9 mouse cellular contexts compared by ENCODE assay signal in genomic region chr8:88282684-88283083, GRCm38 (mm10). TPM values are rescaled to one million over a fixed set of nuclear protein-coding genes. Genes with fewer than 3 reads are reported as not detected.
DNase-seq lines count a peak whose midpoint lies in the region; ATAC-seq and TF ChIP-seq lines count a peak whose summit lies in the region.
"Had no signal": no experiment of that assay in that cellular context is flagged by ENCODE, and none has a peak within 500 bp of the region (broad histone marks: within the 10 kb centered on the region; RNA-seq: fewer than 3 reads in every experiment).

No protein-coding gene starts in this region.

- H3K36me3 ChIP-seq in limb, embryonic 14.5 days (ENCODE audit: control insufficient read depth, insufficient read depth, low read length) = no peaks in the 10 kb centered on the region
- H3K36me3 ChIP-seq in stomach, postnatal 0 days (ENCODE audit: control insufficient read depth, insufficient read depth, low read length) = no peaks in the 10 kb centered on the region
- H3K36me3 ChIP-seq in forebrain, embryonic 10.5 days (replicated peaks) = no peaks in the 10 kb centered on the region
- H3K36me3 ChIP-seq in midbrain, embryonic 16.5 days (ENCODE audit: control insufficient read depth, insufficient read depth, low read length) = no peaks in the 10 kb centered on the region

- peak overlapping the region; percentile 80 for H3K27ac ChIP-seq in gastrocnemius, adult 2 months
- H3K27ac ChIP-seq in limb, embryonic 14.5 days (replicated peaks; ENCODE audit: low read depth, low read length) = no peak overlapping the region
- no peak overlapping the region for H3K27ac ChIP-seq in stomach, postnatal 0 days (replicated peaks)
- no peak overlapping the region for H3K27ac ChIP-seq in forebrain, embryonic 10.5 days
- H3K27ac ChIP-seq in midbrain, embryonic 16.5 days (ENCODE audit: low read length) = no peak overlapping the region
- H3K27ac ChIP-seq: liver, embryonic 14.5 days had no signal

- no peaks in the 10 kb centered on the region for H3K27me3 ChIP-seq in limb, embryonic 14.5 days (ENCODE audit: control insufficient read depth, insufficient read depth, low read length)
- H3K27me3 ChIP-seq in stomach, postnatal 0 days (ENCODE audit: control insufficient read depth, insufficient read depth, low read length) = no peaks in the 10 kb centered on the region
- H3K27me3 ChIP-seq in forebrain, embryonic 10.5 days (ENCODE audit: poor library complexity, severe bottlenecking) = no peaks in the 10 kb centered on the region
- H3K27me3 ChIP-seq in midbrain, embryonic 16.5 days (ENCODE audit: control insufficient read depth, insufficient read depth, low read depth, low read length) = no peaks in the 10 kb centered on the region

- intact Hi-C loops in gastrocnemius, adult 2 months (cut with DNase I) = loop anchor here (5.0 kb wide), 1 partner anchor 35 kb away; no protein-coding TSS in a partner anchor

- H3K4me2 ChIP-seq in limb, embryonic 14.5 days (replicated peaks; ENCODE audit: low read depth, low read length, severe bottlenecking) = no peak overlapping the region
- no peak overlapping the region for H3K4me2 ChIP-seq in stomach, postnatal 0 days (replicated peaks; ENCODE audit: low read depth)
- H3K4me2 ChIP-seq in midbrain, embryonic 16.5 days (ENCODE audit: low read length) = no peak overlapping the region

- H3K4me3 ChIP-seq in gastrocnemius, adult 2 months = no peak overlapping the region
- no peak overlapping the region for H3K4me3 ChIP-seq in limb, embryonic 14.5 days (replicated peaks; ENCODE audit: low read length)
- H3K4me3 ChIP-seq in stomach, postnatal 0 days (ENCODE audit: low read depth, low read length) = no peak overlapping the region
- no peak overlapping the region for H3K4me3 ChIP-seq in forebrain, embryonic 10.5 days
- H3K4me3 ChIP-seq in midbrain, embryonic 16.5 days (ENCODE audit: low read depth, low read length) = no peak overlapping the region

- DNase-seq in urinary bladder, postnatal 25 days (ENCODE audit: low spot score) = peak; percentile 53
- DNase-seq in urinary bladder, postnatal 10 days (ENCODE audit: low spot score) = no peak
- DNase-seq in gastrocnemius, adult 2 months = peak; percentile 89
- peak; percentile 45 for DNase-seq in limb, embryonic 14.5 days (ENCODE audit: low spot score)
- DNase-seq in stomach, postnatal 0 days (ENCODE audit: low spot score) = no peak
- no peak for DNase-seq in forebrain, embryonic 10.5 days (ENCODE audit: extremely low spot score, low spot score)
- no peak for DNase-seq in thymus, adult 18-20 months

- no peak for TF ChIP-seq POLR2A in limb, embryonic 14.5 days (IDR thresholded peaks at IDR 0.05; ENCODE audit: borderline replicate concordance, extremely low read depth, insufficient read depth, insufficient read length)

- TF ChIP-seq EP300 in stomach, postnatal 0 days (optimal IDR thresholded peaks at IDR 0.05) = no peak

- no peak for TF ChIP-seq CTCF in gastrocnemius, adult 2 months (IDR thresholded peaks at IDR 0.05)
- TF ChIP-seq CTCF in stomach, postnatal 0 days (IDR thresholded peaks at IDR 0.05; ENCODE audit: low read depth) = no peak

- H3K9ac ChIP-seq in limb, embryonic 14.5 days (ENCODE audit: low read depth, low read length, severe bottlenecking) = no peak overlapping the region
- H3K9ac ChIP-seq in stomach, postnatal 0 days (ENCODE audit: low read length) = no peak overlapping the region
- H3K9ac ChIP-seq in midbrain, embryonic 16.5 days (ENCODE audit: low read depth, low read length) = no peak overlapping the region
- H3K9ac ChIP-seq: liver, embryonic 14.5 days had no signal

- no peaks in the 10 kb centered on the region for H3K9me3 ChIP-seq in limb, embryonic 14.5 days (ENCODE audit: control insufficient read depth, low read length)
- H3K9me3 ChIP-seq in stomach, postnatal 0 days (ENCODE audit: control insufficient read depth, low read length) = no peaks in the 10 kb centered on the region
- no peaks in the 10 kb centered on the region for H3K9me3 ChIP-seq in forebrain, embryonic 10.5 days
- no peaks in the 10 kb centered on the region for H3K9me3 ChIP-seq in midbrain, embryonic 16.5 days (replicated peaks; ENCODE audit: control insufficient read depth, low read length, poor library complexity, severe bottlenecking)

- ATAC-seq in limb, embryonic 14.5 days (ENCODE audit: low FRiP score, low read depth) = no peak
- ATAC-seq in stomach, postnatal 0 days (ENCODE audit: low FRiP score, low TSS enrichment) = peak; percentile 32; the same call in 1 of the 2 replicates
- no peak for ATAC-seq in midbrain, embryonic 16.5 days

- WGBS in limb, embryonic 14.5 days = 18% methylated on average over 7 of the region's 8 CpGs
- 25% methylated on average over 8 of the region's 8 CpGs for WGBS in stomach, postnatal 0 days
- 61% methylated on average over 8 of the region's 8 CpGs for WGBS in forebrain, embryonic 10.5 days
- 58% methylated on average over 8 of the region's 8 CpGs for WGBS in midbrain, embryonic 16.5 days

- peaks cover 14% of the 10 kb centered on the region for H3K4me1 ChIP-seq in limb, embryonic 14.5 days (ENCODE audit: control insufficient read depth, insufficient read depth, low read length)
- H3K4me1 ChIP-seq in stomach, postnatal 0 days (replicated peaks; ENCODE audit: control insufficient read depth, insufficient read depth) = no peaks in the 10 kb centered on the region; the same call in 1 of the 2 replicates
- peaks cover 28% of the 10 kb centered on the region for H3K4me1 ChIP-seq in forebrain, embryonic 10.5 days
- H3K4me1 ChIP-seq in midbrain, embryonic 16.5 days (ENCODE audit: control insufficient read depth, insufficient read depth, low read length) = no peaks in the 10 kb centered on the region

RNA-seq across cellular contexts. Expression of gene Adcy7, which starts 10.5 kb away (rescaled TPM):
- total RNA-seq in gastrocnemius, adult 2 months (2021) = 1 to 10 TPM; 3.4 to 6.6 TPM
- polyA plus RNA-seq in limb, embryonic 14.5 days (2012; rRNA removed) = 7.9 and 8.9 TPM in 2 replicates
- 7.3 and 7.8 TPM in 2 replicates for polyA plus RNA-seq in limb, embryonic 14.5 days (2014; fragmentation: Nextera tagmentation; extraction: Ambion mirVana)
- 5.2 and 5.7 TPM in 2 replicates for polyA plus RNA-seq in stomach, postnatal 0 days (2015; fragmentation: Nextera tagmentation; extraction: Ambion mirVana)
- polyA plus RNA-seq in forebrain, embryonic 10.5 days (2016; fragmentation: Nextera tagmentation; extraction: Ambion mirVana) = 3.1 and 4.0 TPM in 2 replicates
- polyA plus RNA-seq in midbrain, embryonic 16.5 days (2015; fragmentation: Nextera tagmentation; extraction: Ambion mirVana) = 4.2 and 6.6 TPM in 2 replicates

Comparison
In these comparisons a context has a peak if more than half of its experiments do, and no peak if none do; other contexts are left out.
1. DNase-seq: peak in urinary bladder, postnatal 25 days (single experiment), gastrocnemius, adult 2 months (single experiment) and limb, embryonic 14.5 days (single experiment); none in urinary bladder, postnatal 10 days (single experiment), stomach, postnatal 0 days (single experiment), forebrain, embryonic 10.5 days (single experiment) and thymus, adult 18-20 months (0 of 2).